Mouse (Mus musculus) liver, adult 2 months (tissue): ENCODE measurements around the gene Cfap77. TPM values are rescaled to one million over a fixed set of nuclear protein-coding genes. Genes with fewer than 3 reads are reported as not detected.

ENCODE experiments used
- DNase-seq: peaks from one replicate; pipeline ENCODE4 v3.0.0-alpha.2; 2011; ENCODE audit warnings: low read depth, low spot score; ENCODE audit errors: extremely low read depth
- H3K27ac ChIP-seq: fragments of 200-500 bp; replicated peaks from 2 replicates; pipeline ENCODE4 v1.5.1; 2012; ENCODE audit warnings: low read depth, mild to moderate bottlenecking, control low read depth, inconsistent platforms, low read length; ENCODE audit not compliant: insufficient read depth
- H3K27me3 ChIP-seq: fragments of 200-500 bp; 2 replicates; pipeline ENCODE4 v1.6.1; 2012; ENCODE audit warnings: mild to moderate bottlenecking, moderate library complexity, low read length, inconsistent platforms; ENCODE audit not compliant: control insufficient read depth, insufficient read depth
- H3K36me3 ChIP-seq: fragments of 200-500 bp; 2 replicates; pipeline ENCODE4 v1.6.1; 2012; ENCODE audit warnings: low read length, inconsistent platforms; ENCODE audit not compliant: control insufficient read depth, insufficient read depth
- H3K4me1 ChIP-seq: fragments of 200-500 bp; 2 replicates; pipeline ENCODE4 v1.6.1; 2011; ENCODE audit warnings: low read length; ENCODE audit not compliant: control insufficient read depth, insufficient read depth
- H3K4me3 ChIP-seq: fragments of 200-500 bp; 2 replicates; pipeline ENCODE4 v1.5.1; 2011; ENCODE audit warnings: low read depth, mild to moderate bottlenecking, control low read depth, low read length, moderate library complexity; ENCODE audit not compliant: insufficient read depth
- H3K79me2 ChIP-seq: fragments of 200-500 bp; 2 replicates; pipeline ENCODE4 v1.6.1; 2012; ENCODE audit warnings: inconsistent platforms, mild to moderate bottlenecking, low read length, moderate library complexity; ENCODE audit not compliant: control insufficient read depth, insufficient read depth
- H3K9ac ChIP-seq: fragments of 200-500 bp; 2 replicates; pipeline ENCODE4 v1.6.1; 2012; ENCODE audit warnings: low read depth, mild to moderate bottlenecking, control low read depth, inconsistent platforms, low read length
- CTCF ChIP-seq: fragments of 200-500 bp; IDR thresholded peaks from 2 replicates; pipeline ENCODE4 v1.5.1; 2011; ENCODE audit warnings: low read depth, low read length, control low read depth
- POLR2A ChIP-seq: fragments of 200-500 bp; IDR thresholded peaks from 2 replicates; pipeline ENCODE4 v1.6.1; 2011; ENCODE audit warnings: low read length, control low read depth; ENCODE audit not compliant: insufficient read depth; ENCODE audit errors: extremely low read depth
- WGBS: fragments of 180-500 bp; shearing (Covaris S2); methylation state at CpG from one replicate; pipeline ENCODE4 v1.1.7; 2018; 5-methylcytosine and 5-hydroxymethylcytosine counted together
- polyA plus RNA-seq: library from polyadenylated mRNA; depleted of rRNA; stranded (reverse); fragments of >200 nt; gene quantifications from 2 replicates; pipeline ENCODE4 v1.2.3, GENCODE M21; 2012; rRNA removed
- total RNA-seq: library from RNA; depleted of rRNA; stranded (reverse); fragments of >200 nt; gene quantifications from 2 replicates; pipeline ENCODE4 v1.2.3, GENCODE M21; 2014; rRNA removed

Cfap77 gene
- total and polyA plus RNA-seq, 2 experiments = 0.06 TPM; not detected in 1

- TF ChIP-seq POLR2A = no peak
- no peak for TF ChIP-seq CTCF
- 94% methylated on average over 3 of the region's 3 CpGs for WGBS
These were observed 172.8 kb downstream of the Cfap77 start for GRCm38 (mm10) chr2:28882047-28882446.

GRCm38 (mm10) chr2:28881275-28881674 lies 173.6 kb downstream of the Cfap77 start:
- Histone ChIP-seq H3K27ac (no peak overlapping the region), H3K79me2 (no peaks in the 10 kb centered on the region), H3K36me3 (peaks cover 15% of the 10 kb centered on the region; the same call in 1 of the 2 replicates), H3K4me1 (0 out of 2 replicates have a peak, but pooled peaks cover 1% of the 10 kb centered on the region), H3K27me3 (no peaks in the 10 kb centered on the region), H3K9ac (no peak overlapping the region), H3K4me3 (no peak overlapping the region)
- no peak for DNase-seq
- no peak for TF ChIP-seq POLR2A
- TF ChIP-seq CTCF = no peak
- WGBS = 97% methylated on average over 3 of the region's 3 CpGs

More at GRCm38 (mm10) chr2:28882047-28882446, 172.8 kb downstream of the Cfap77 start:
- no peak overlapping the region for H3K9ac ChIP-seq
- H3K36me3 ChIP-seq = peaks cover 19% of the 10 kb centered on the region
- no peak overlapping the region for H3K4me3 ChIP-seq
- H3K79me2 ChIP-seq = no peaks in the 10 kb centered on the region
- no peak overlapping the region for H3K27ac ChIP-seq
- DNase-seq = peak; percentile 44
- 0 out of 2 replicates have a peak, but pooled peaks cover 1% of the 10 kb centered on the region for H3K4me1 ChIP-seq
- H3K27me3 ChIP-seq = no peaks in the 10 kb centered on the region

Other genes starting within 250 kb of the Cfap77 start
- 11.0 and 11.4 TPM in 2 replicates for gene Gtf3c4, start 214.7 kb downstream of the Cfap77 start, total RNA-seq
- 4.6 and 5.0 TPM in 2 replicates for gene Gtf3c4, start 214.7 kb downstream of the Cfap77 start, polyA plus RNA-seq
- 3.9 and 4.2 TPM in 2 replicates for gene Ddx31, start 214.7 kb downstream of the Cfap77 start, total RNA-seq
- gene Ddx31, start 214.7 kb downstream of the Cfap77 start, polyA plus RNA-seq = 1.9 and 2.5 TPM in 2 replicates
- not detected in 2 replicates for gene Barhl1, start 138.4 kb downstream of the Cfap77 start, total RNA-seq
- 0.32 and 0.37 TPM in 2 replicates for gene Barhl1, start 138.4 kb downstream of the Cfap77 start, polyA plus RNA-seq
- 5.7 and 6.8 TPM in 2 replicates for gene Ttf1, start 5.2 kb upstream of the Cfap77 start, total RNA-seq
- 2.2 and 3.4 TPM in 2 replicates for gene Ttf1, start 5.2 kb upstream of the Cfap77 start, polyA plus RNA-seq
- gene Setx, start 69.1 kb upstream of the Cfap77 start, total RNA-seq = 13.6 and 13.9 TPM in 2 replicates
- gene Setx, start 69.1 kb upstream of the Cfap77 start, polyA plus RNA-seq = 1.4 and 1.8 TPM in 2 replicates
- gene Ntng2, start 197.9 kb upstream of the Cfap77 start, total RNA-seq = 0.87 and 1.5 TPM in 2 replicates
- 4.0 and 5.1 TPM in 2 replicates for gene Ntng2, start 197.9 kb upstream of the Cfap77 start, polyA plus RNA-seq